ENCODE assay signal across 8 mouse cellular contexts in the genomic region with DNA sequence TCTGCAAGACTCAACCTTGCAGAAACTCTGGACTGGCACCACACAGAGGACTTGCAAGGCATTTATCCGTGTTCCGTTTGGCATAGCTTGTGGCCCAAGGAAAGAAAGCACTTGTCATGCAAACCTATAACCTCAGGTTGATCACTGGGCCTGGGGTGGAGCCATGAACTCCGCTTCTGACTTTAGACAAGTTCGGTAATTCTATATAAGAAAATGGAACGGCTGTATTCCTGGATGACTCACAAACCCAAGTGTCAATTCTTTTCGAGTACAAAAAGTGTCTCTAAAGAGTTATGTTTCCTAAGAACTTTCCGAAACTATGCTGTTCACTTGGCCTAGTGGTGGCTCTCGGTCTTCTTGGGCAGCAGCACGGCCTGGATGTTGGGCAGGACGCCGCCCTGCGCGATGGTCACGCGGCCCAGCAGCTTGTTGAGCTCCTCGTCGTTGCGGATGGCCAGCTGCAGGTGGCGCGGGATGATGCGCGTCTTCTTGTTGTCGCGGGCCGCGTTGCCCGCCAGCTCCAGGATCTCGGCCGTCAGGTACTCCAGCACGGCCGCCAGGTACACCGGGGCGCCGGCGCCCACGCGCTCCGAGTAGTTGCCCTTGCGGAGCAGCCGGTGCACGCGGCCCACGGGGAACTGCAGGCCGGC. TPM values are rescaled to one million over a fixed set of nuclear protein-coding genes. Genes with fewer than 3 reads are reported as not detected.
DNase-seq lines count a peak whose midpoint lies in the region; ATAC-seq and TF ChIP-seq lines count a peak whose summit lies in the region.
"Not testable (repeated sequence)": the region's sequence is repeated elsewhere in the genome, so short reads cannot be mapped to it uniquely, and the experiment has no call there.

No protein-coding gene starts in this region.

- peak overlapping the region; percentile 49 for H3K9ac ChIP-seq in neural tube, embryonic 12.5 days

- H3K27ac ChIP-seq in forebrain, embryonic 10.5 days = peak overlapping the region; percentile 96
- peak overlapping the region; percentile 96 for H3K27ac ChIP-seq in hindbrain, embryonic 10.5 days
- not testable (repeated sequence) for H3K27ac ChIP-seq in neural tube, embryonic 12.5 days

- not testable (repeated sequence) for TF ChIP-seq CTCF in brain, embryonic 14.5 days (IDR thresholded peaks at IDR 0.05; ENCODE audit: borderline replicate concordance, extremely low read depth, insufficient read depth, insufficient read length); lung, adult 2 months (IDR thresholded peaks at IDR 0.05; ENCODE audit: insufficient read depth, low read length)

- not testable (repeated sequence) for H3K27me3 ChIP-seq in forebrain, embryonic 10.5 days (ENCODE audit: poor library complexity, severe bottlenecking); hindbrain, embryonic 10.5 days (ENCODE audit: insufficient read depth, poor library complexity, severe bottlenecking); neural tube, embryonic 12.5 days (replicated peaks)

- peak overlapping the region; percentile 53 for H3K4me3 ChIP-seq in forebrain, embryonic 10.5 days
- H3K4me3 ChIP-seq in hindbrain, embryonic 10.5 days = peak overlapping the region; percentile 52
- H3K4me3 ChIP-seq in lung, adult 2 months (replicated peaks; ENCODE audit: extremely low read depth, low read depth, low read length) = peak overlapping the region; percentile 61
- H3K4me3 ChIP-seq in neural tube, embryonic 12.5 days = peak overlapping the region; percentile 36

- H3K4me1 ChIP-seq in forebrain, embryonic 10.5 days = peaks cover 46% of the 10 kb centered on the region
- H3K4me1 ChIP-seq in hindbrain, embryonic 10.5 days (replicated peaks) = peaks cover 45% of the 10 kb centered on the region
- peaks cover 11% of the 10 kb centered on the region for H3K4me1 ChIP-seq in lung, adult 2 months (ENCODE audit: control insufficient read depth, insufficient read depth, low read length)
- H3K4me1 ChIP-seq in neural tube, embryonic 12.5 days = peaks cover 13% of the 10 kb centered on the region

- 2% methylated on average over 25 of the region's 44 CpGs for WGBS in forebrain, embryonic 10.5 days
- 2% methylated on average over 25 of the region's 44 CpGs for WGBS in hindbrain, embryonic 10.5 days
- WGBS in lung, adult 2 months = 2% methylated on average over 24 of the region's 44 CpGs
- WGBS in neural tube, embryonic 12.5 days = 1% methylated on average over 24 of the region's 44 CpGs

- DNase-seq in CD4-positive, CD25-positive, alpha-beta regulatory T cell, adult 2 months (ENCODE audit: low read depth, low spot score) = peak; percentile 23
- DNase-seq in brain, embryonic 14.5 days (ENCODE audit: low read depth) = peak; percentile 53
- DNase-seq in forebrain, embryonic 10.5 days (ENCODE audit: extremely low spot score, low spot score) = peak; percentile 32
- peak; percentile 15 for DNase-seq in hindbrain, embryonic 10.5 days (ENCODE audit: low spot score)
- peak; percentile 10 for DNase-seq in kidney, postnatal 10 days
- not testable (repeated sequence) for DNase-seq in lung, adult 2 months
- peak; percentile 43 for DNase-seq in thymus, postnatal 0 days (ENCODE audit: low spot score)

- not testable (repeated sequence) for H3K36me3 ChIP-seq in forebrain, embryonic 10.5 days (replicated peaks); hindbrain, embryonic 10.5 days; neural tube, embryonic 12.5 days

- H3K4me2 ChIP-seq in neural tube, embryonic 12.5 days (replicated peaks) = peak overlapping the region; percentile 60

- ATAC-seq in neural tube, embryonic 12.5 days (ENCODE audit: low FRiP score, low read depth) = peak; percentile 15

- TF ChIP-seq POLR2A in brain, embryonic 14.5 days (IDR thresholded peaks at IDR 0.05; ENCODE audit: borderline replicate concordance, extremely low read depth, insufficient read depth, insufficient read length, poor library complexity, severe bottlenecking); lung, adult 2 months (IDR thresholded peaks at IDR 0.05; ENCODE audit: borderline replicate concordance, extremely low read depth, low read depth, low read length): not testable (repeated sequence)

- H3K9me3 ChIP-seq in forebrain, embryonic 10.5 days; hindbrain, embryonic 10.5 days; neural tube, embryonic 12.5 days: not testable (repeated sequence)

RNA-seq across cellular contexts. Expression of gene Hist1h2bm, which starts 0.6 kb away (rescaled TPM):
- polyA plus RNA-seq in brain, embryonic 14.5 days (2012; rRNA removed) = 17.0 and 18.2 TPM in 2 replicates
- polyA plus RNA-seq in forebrain, embryonic 10.5 days (2016; fragmentation: Nextera tagmentation; extraction: Ambion mirVana) = 5.3 and 5.6 TPM in 2 replicates
- 5.2 and 6.1 TPM in 2 replicates for polyA plus RNA-seq in hindbrain, embryonic 10.5 days (2016; fragmentation: Nextera tagmentation; extraction: Ambion mirVana)
- 0.70 TPM in 1 of 2 replicates, not detected in the other for polyA plus RNA-seq in lung, adult 2 months (2012; rRNA removed)
- 2.9 and 4.4 TPM in 2 replicates for polyA plus RNA-seq in neural tube, embryonic 12.5 days (2016; fragmentation: Nextera tagmentation; extraction: Ambion mirVana)
- polyA plus RNA-seq in thymus, postnatal 0 days (2015; fragmentation: Nextera tagmentation; extraction: Ambion mirVana) = 22.0 and 29.1 TPM in 2 replicates

RNA-seq across cellular contexts. Expression of gene Hist1h3h, which starts 3.8 kb away (rescaled TPM):
- 39.0 and 49.4 TPM in 2 replicates for polyA plus RNA-seq in brain, embryonic 14.5 days (2012; rRNA removed)
- polyA plus RNA-seq in forebrain, embryonic 10.5 days (2016; fragmentation: Nextera tagmentation; extraction: Ambion mirVana) = 9.4 and 11.1 TPM in 2 replicates
- polyA plus RNA-seq in hindbrain, embryonic 10.5 days (2016; fragmentation: Nextera tagmentation; extraction: Ambion mirVana) = 12.7 and 15.7 TPM in 2 replicates
- 8.2 and 8.6 TPM in 2 replicates for polyA plus RNA-seq in lung, adult 2 months (2012; rRNA removed)
- 14.0 and 17.0 TPM in 2 replicates for polyA plus RNA-seq in neural tube, embryonic 12.5 days (2016; fragmentation: Nextera tagmentation; extraction: Ambion mirVana)
- 43.7 and 67.6 TPM in 2 replicates for polyA plus RNA-seq in thymus, postnatal 0 days (2015; fragmentation: Nextera tagmentation; extraction: Ambion mirVana)

RNA-seq across cellular contexts. Expression of gene Hist1h2ai, which starts 5.0 kb away (rescaled TPM):
- 14.3 and 24.3 TPM in 2 replicates for polyA plus RNA-seq in brain, embryonic 14.5 days (2012; rRNA removed)
- polyA plus RNA-seq in forebrain, embryonic 10.5 days (2016; fragmentation: Nextera tagmentation; extraction: Ambion mirVana) = 11.9 and 12.0 TPM in 2 replicates
- 16.6 and 22.9 TPM in 2 replicates for polyA plus RNA-seq in hindbrain, embryonic 10.5 days (2016; fragmentation: Nextera tagmentation; extraction: Ambion mirVana)
- polyA plus RNA-seq in lung, adult 2 months (2012; rRNA removed) = 5.8 and 6.7 TPM in 2 replicates
- polyA plus RNA-seq in neural tube, embryonic 12.5 days (2016; fragmentation: Nextera tagmentation; extraction: Ambion mirVana) = 16.2 and 34.8 TPM in 2 replicates
- polyA plus RNA-seq in thymus, postnatal 0 days (2015; fragmentation: Nextera tagmentation; extraction: Ambion mirVana) = 110 and 183 TPM in 2 replicates

RNA-seq across cellular contexts. Expression of gene Hist1h2bl, which starts 5.3 kb away (rescaled TPM):
- 11.3 and 14.5 TPM in 2 replicates for polyA plus RNA-seq in brain, embryonic 14.5 days (2012; rRNA removed)
- polyA plus RNA-seq in forebrain, embryonic 10.5 days (2016; fragmentation: Nextera tagmentation; extraction: Ambion mirVana) = 1.5 and 2.0 TPM in 2 replicates
- polyA plus RNA-seq in hindbrain, embryonic 10.5 days (2016; fragmentation: Nextera tagmentation; extraction: Ambion mirVana) = 2.2 TPM in 1 of 2 replicates, not detected in the other
- 0.72 and 1.6 TPM in 2 replicates for polyA plus RNA-seq in lung, adult 2 months (2012; rRNA removed)
- 1.6 and 1.7 TPM in 2 replicates for polyA plus RNA-seq in neural tube, embryonic 12.5 days (2016; fragmentation: Nextera tagmentation; extraction: Ambion mirVana)
- polyA plus RNA-seq in thymus, postnatal 0 days (2015; fragmentation: Nextera tagmentation; extraction: Ambion mirVana) = 8.9 and 16.3 TPM in 2 replicates

RNA-seq across cellular contexts. Expression of gene Hist1h4j, which starts 13.6 kb away (rescaled TPM):
- polyA plus RNA-seq in brain, embryonic 14.5 days (2012; rRNA removed) = 17.8 and 19.9 TPM in 2 replicates
- polyA plus RNA-seq in forebrain, embryonic 10.5 days (2016; fragmentation: Nextera tagmentation; extraction: Ambion mirVana) = 0.97 and 1.8 TPM in 2 replicates
- polyA plus RNA-seq in hindbrain, embryonic 10.5 days (2016; fragmentation: Nextera tagmentation; extraction: Ambion mirVana) = 0.58 and 0.85 TPM in 2 replicates
- polyA plus RNA-seq in lung, adult 2 months (2012; rRNA removed) = 1.3 and 1.4 TPM in 2 replicates
- polyA plus RNA-seq in neural tube, embryonic 12.5 days (2016; fragmentation: Nextera tagmentation; extraction: Ambion mirVana) = 0.87 and 1.6 TPM in 2 replicates
- polyA plus RNA-seq in thymus, postnatal 0 days (2015; fragmentation: Nextera tagmentation; extraction: Ambion mirVana) = 1.0 and 1.8 TPM in 2 replicates
